Mouse (Mus musculus) cerebellum, adult 2 months (tissue): Measurements from ENCODE around the gene Rab3c.

Source experiments
- CTCF ChIP-seq: fragments of 200-500 bp; IDR thresholded peaks from 2 replicates; pipeline ENCODE4 v1.5.1; 2011; ENCODE audit warnings: low read depth, mild to moderate bottlenecking, control low read depth, low read length, moderate library complexity, borderline replicate concordance; ENCODE audit not compliant: insufficient read depth
- POLR2A ChIP-seq: fragments of 200-500 bp; IDR thresholded peaks from 2 replicates; pipeline ENCODE4 v1.6.1; 2011; ENCODE audit warnings: low read length, control low read depth, borderline replicate concordance; ENCODE audit not compliant: insufficient read depth

- no peak for TF ChIP-seq POLR2A
- TF ChIP-seq CTCF, result no peak
These were observed 241.6 kb downstream of the Rab3c start for GRCm38 (mm10) chr13:110039170-110039569.
